Mouse (Mus musculus): ENCODE measurements around the gene Resf1.
"Not testable (repeated sequence)": the region's sequence is repeated elsewhere in the genome, so short reads cannot be mapped to it uniquely, and the experiment has no call there.

Gene Resf1

DNA sequence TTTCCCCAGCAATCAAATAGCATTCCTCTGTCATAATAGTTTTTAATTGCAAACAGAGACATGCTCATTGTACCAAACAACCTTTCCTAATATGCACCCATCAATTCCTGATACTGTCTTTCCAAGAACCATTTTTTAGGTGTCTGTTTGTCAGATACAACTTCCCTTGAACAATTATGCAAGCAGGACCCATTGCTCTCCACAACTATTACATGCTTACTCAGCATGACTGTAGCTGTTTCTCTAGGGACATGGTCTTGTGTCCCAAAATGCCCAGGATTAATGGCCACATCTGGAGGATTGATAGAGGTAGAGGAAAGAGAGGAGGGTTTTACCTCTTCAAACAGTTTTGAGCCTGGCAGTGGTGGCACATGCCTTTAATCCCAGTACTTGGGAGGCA is 35.2 kb downstream of the Resf1 start:
- no peak for DNase-seq (ENCODE audit: low read depth)

DNA sequence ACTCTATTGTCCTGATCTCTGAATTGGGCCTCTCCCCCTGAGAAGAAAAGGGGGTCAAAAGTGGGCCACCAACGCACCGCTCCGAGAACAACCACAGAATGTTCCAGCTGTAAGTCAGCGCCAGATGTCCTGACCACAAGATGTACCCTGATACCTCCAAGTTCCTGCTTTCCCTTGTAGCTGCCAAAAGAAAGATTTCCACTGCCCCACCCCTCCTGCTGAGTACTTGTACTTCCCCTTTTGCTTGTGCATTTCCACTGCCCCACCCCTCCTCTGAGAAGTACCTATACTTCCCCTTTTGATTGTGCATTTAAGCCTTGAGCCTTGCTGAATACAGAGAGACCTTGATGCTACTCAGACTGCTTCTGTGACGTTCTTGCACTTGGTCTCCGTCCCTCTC is 39.0 kb downstream of the Resf1 start:
- not testable (repeated sequence) for DNase-seq (ENCODE audit: low read depth)

DNA sequence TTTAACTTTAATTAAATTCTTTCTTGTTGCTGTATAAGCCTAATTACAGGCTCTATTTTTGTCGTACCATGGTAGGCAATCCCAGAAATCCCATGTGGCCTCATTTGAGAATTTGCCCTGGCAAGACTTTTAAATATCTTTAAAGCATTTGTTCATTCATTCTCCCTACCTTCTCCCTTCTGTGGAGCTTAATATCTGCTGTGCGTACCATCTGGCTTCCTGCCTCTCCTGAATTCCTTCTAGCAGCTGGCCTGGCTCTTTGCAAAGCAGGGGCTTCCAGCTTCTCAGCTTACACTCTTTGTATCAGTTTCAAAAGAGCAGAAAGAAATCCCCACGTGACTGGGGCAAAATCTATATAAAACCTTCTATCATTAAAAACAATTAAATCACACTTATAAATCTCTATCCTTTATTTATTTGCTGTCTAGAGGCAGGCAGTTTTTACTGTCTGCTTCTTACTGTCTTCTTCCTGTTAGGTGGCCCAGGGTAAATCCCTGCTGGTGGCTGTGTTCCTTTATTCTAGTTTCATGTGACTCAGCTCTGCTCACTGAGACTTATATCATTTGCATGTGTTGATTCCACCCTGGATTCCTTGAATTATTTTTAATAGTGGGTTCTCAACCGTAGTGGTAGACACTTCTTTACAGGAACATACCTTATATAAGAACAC is 45.7 kb downstream of the Resf1 start:
- no peak for DNase-seq (ENCODE audit: low read depth)

DNA sequence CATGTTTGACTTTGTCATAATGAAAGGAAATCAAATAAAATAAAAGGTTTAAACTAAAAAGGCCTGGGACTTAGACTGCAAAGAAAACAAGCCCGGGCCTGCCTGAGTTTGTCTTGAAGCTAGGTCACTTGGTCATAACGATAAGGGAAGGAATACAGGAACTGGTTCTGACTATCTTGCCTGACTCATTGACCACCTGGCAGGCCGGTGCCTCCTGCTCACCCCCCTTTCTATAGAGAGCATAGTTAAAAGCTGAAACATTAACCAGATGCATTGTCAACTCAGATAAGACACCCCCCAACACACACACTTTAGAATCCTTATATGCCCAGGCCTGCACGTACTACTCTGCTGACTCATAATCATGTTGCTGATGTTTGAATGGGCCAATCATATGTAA is 46.6 kb downstream of the Resf1 start:
- DNase-seq (ENCODE audit: low read depth): peak; percentile 32

DNA sequence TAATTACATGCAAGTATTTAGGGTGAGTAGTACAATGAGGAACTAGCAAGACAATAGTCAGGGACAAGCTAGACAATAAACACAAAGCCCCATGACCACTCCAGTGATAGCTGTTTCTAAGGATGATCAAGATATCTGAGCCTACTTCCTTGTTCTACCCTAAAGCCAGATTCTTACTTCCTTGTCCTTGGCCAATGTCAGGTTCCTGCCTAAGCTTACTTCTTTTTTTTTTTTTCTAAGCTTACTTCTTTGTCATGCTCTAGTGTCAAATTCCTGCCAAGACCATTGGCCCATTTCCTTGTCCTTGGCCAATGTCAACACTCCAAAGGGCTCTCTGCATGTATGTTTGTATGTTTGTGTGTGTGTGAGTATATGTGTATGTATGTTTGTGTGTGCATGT is 47.9 kb downstream of the Resf1 start:
- no peak for DNase-seq (ENCODE audit: low read depth)

DNA sequence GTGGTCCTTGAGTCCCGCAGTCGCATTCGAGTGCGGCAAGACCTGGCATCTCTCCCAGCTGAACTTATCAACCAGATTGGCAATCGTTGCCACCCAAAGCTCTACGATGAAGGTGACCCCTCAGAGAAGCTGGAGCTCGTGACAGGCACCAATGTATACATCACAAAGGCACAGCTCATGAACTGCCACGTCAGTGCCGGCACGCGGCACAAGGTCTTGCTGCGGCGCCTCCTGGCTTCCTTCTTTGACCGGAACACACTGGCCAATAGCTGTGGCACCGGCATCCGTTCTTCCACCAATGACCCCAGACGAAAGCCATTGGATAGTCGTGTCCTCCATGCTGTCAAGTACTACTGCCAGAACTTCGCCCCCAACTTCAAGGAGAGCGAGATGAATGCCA is 53.3 kb downstream of the Resf1 start:
- not testable (repeated sequence) for DNase-seq (ENCODE audit: low read depth)

DNA sequence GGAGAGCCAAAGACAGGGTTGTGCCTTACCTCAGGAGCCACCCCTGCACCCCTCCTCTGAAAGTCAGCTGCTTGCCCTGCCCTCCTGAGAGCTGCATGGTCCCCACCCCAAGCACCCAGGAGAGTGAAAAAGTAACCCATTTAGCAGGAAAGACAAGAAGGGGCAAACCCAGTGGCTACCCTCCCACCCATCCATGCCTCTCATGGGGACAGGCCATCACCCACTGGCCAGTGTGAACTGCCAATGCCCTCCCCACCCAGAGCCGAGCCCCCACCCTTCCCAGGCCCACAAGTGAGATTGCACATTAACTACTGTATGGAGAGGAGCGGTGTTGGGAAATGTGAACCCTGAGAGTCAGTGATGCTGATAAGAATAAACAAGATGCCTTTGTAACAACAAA is 56.8 kb downstream of the Resf1 start:
- DNase-seq (ENCODE audit: low read depth): not testable (repeated sequence)

DNA sequence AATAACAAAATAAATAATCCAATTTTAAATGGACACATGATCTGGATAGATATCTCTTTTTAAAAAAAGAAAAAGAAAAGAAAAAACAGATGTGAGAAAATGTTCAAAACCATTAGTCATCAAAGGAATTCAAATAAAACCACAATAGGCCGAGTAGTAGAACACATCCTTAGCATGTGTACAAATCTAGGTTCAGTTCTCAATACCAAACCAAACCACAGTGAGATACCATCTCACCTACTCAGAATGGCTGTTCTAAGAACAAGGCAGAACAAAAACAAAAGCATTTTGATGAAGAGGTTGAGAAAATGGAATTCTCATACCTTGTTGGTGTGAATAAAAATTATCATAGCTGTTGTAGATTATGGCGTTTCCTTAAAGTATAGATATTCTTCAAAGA is 57.2 kb downstream of the Resf1 start:
- DNase-seq (ENCODE audit: low read depth): no peak

DNA sequence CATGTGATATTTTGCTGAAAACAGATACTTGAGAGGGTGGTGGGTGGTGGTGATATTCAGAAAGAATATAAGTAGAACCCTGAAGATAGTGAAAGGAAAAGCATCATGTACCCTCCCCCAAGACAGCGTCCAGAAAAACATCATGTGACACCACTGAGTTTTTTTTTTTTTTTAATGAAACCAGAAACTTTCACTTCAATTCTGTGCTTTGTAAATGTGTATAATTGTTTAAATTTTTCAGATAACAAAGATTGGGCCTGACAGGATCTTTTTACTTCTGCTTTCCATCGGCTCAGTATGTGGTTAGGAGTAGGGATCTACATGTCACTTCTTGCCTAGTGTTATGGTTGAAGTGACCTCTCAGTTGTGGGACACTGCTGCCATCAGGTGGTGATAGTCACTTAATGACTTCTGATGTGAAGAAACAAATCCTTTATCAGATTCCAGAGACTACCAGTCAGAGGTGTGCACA is 65.8 kb downstream of the Resf1 start:
- peak; percentile 82 for DNase-seq (ENCODE audit: low read depth)

DNA sequence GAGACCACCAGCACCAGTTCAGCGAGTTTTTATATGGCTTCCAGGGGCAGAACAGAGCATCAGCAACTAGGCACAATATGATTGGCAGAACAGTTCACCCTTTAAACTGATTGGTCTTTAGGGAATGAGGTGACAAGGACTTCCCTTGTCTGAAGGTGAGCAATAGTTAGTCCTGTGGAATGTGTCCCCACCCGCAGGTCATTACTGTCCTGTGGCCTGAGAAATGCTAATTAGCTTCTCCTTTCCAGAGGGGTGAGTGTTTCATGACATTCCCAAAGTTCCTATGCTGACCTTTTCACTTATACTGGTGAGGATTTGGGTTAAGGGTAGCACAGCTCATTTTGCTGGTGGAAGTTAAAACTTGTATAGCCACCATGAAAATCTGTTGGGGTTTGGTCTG is 74.3 kb downstream of the Resf1 start:
- DNase-seq (ENCODE audit: low read depth): no peak
